Mouse (Mus musculus) spleen, adult 2 months (tissue): ENCODE measurements at regions not wholly inside any gene's neighbourhood (a gene's known extent, or its start where the extent isn't known, plus 50 kb on each side); places are given as distances from the start of the nearest gene placed in this dataset.
"Not testable (repeated sequence)": the region's sequence is repeated elsewhere in the genome, so short reads cannot be mapped to it uniquely, and the experiment has no call there.

Source experiments
- DNase-seq, 2 experiments: peaks; one replicate each; pipeline versions ENCODE4 v3.0.0 to v3.0.0-alpha.2; 2012 to 2021; ENCODE audit warnings: low spot score in 2 of 2, low read depth in 1 of 2
- H3K27ac ChIP-seq: fragments of 200-500 bp; 2 replicates; pipeline ENCODE4 v1.5.1; 2012; ENCODE audit warnings: low read length, inconsistent platforms; ENCODE audit not compliant: insufficient read depth
- H3K27me3 ChIP-seq: fragments of 200-500 bp; 2 replicates; pipeline ENCODE4 v1.6.1; 2012; ENCODE audit warnings: mild to moderate bottlenecking, moderate library complexity, low read length, inconsistent platforms; ENCODE audit not compliant: control insufficient read depth, insufficient read depth
- H3K36me3 ChIP-seq: fragments of 200-500 bp; 2 replicates; pipeline ENCODE4 v1.6.1; 2012; ENCODE audit warnings: mild to moderate bottlenecking, low read length, inconsistent platforms; ENCODE audit not compliant: control insufficient read depth, insufficient read depth
- H3K4me1 ChIP-seq: fragments of 200-500 bp; 2 replicates; pipeline ENCODE4 v1.6.1; 2011; ENCODE audit warnings: inconsistent platforms; ENCODE audit not compliant: control insufficient read depth, insufficient read depth, insufficient read length
- H3K4me3 ChIP-seq: fragments of 200-500 bp; 2 replicates; pipeline ENCODE4 v1.5.1; 2011; ENCODE audit warnings: mild to moderate bottlenecking, inconsistent platforms; ENCODE audit not compliant: insufficient read depth, insufficient read length; ENCODE audit errors: extremely low read depth
- CTCF ChIP-seq: fragments of 200-500 bp; IDR thresholded peaks from 2 replicates; pipeline ENCODE4 v1.5.1; 2011; ENCODE audit warnings: mild to moderate bottlenecking, inconsistent platforms; ENCODE audit not compliant: insufficient read depth, insufficient read length, insufficient replicate concordance; ENCODE audit errors: extremely low read depth
- POLR2A ChIP-seq: fragments of 200-500 bp; IDR thresholded peaks from 2 replicates; pipeline ENCODE4 v1.6.1; 2011; ENCODE audit warnings: low read depth, low read length, inconsistent platforms
- WGBS: fragments of 180-500 bp; shearing (Covaris S2); methylation state at CpG from one replicate; pipeline ENCODE4 v1.1.7; 2018; 5-methylcytosine and 5-hydroxymethylcytosine counted together

DNA sequence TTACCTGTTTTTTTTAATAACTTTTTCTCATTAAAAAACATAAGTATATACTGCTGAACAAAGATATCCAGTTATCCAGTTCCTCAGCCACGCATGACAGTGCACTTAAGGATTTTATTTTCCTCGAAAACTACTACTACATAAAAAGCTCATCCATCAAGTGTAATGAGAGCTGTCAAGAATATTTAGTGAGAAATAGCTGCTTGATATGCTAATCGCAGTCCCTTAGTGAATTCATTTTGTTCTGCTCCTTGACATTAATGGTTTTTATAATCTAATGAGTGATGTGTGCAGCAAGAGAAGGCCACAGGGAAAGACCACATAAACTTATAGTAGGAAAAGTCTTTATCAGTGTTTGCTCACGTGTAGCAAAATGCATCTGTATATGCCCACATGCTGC is 754.0 kb upstream of the Slc39a10 start:
- no peak for DNase-seq
- no peaks in the 10 kb centered on the region for H3K4me1 ChIP-seq
- no peaks in the 10 kb centered on the region for H3K36me3 ChIP-seq
- no peak overlapping the region for H3K4me3 ChIP-seq
- 80% methylated on average over 4 of the region's 4 CpGs for WGBS
- H3K27me3 ChIP-seq: no peaks in the 10 kb centered on the region
- no peak overlapping the region for H3K27ac ChIP-seq
- TF ChIP-seq CTCF: no peak
- no peak for TF ChIP-seq POLR2A

DNA sequence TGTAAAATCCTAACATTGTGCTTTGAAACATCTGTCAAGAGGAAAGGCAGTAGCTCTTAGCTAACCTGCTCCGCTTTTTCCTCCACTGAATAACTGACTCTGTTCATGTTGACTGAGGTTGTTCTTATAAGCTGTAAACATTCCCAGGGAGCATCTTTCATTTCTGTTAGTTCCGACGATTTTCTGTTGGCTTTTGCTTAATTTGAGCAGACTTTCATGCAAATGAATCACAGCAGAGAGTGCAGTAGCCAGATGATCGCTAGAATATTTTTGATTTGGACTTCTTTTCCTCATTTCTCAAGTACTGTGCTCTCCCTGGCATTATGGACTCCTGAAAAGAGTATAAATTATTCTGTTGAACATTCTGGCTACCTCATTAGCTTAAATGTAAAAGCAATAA is 713.9 kb upstream of the Slc39a10 start:
- no peaks in the 10 kb centered on the region for H3K36me3 ChIP-seq
- no peak for DNase-seq
- no peaks in the 10 kb centered on the region for H3K27me3 ChIP-seq
- WGBS: 89% methylated on average over 4 of the region's 4 CpGs
- no peak overlapping the region for H3K27ac ChIP-seq
- H3K4me1 ChIP-seq: no peaks in the 10 kb centered on the region
- H3K4me3 ChIP-seq: no peak overlapping the region
- TF ChIP-seq CTCF: no peak
- no peak for TF ChIP-seq POLR2A

DNA sequence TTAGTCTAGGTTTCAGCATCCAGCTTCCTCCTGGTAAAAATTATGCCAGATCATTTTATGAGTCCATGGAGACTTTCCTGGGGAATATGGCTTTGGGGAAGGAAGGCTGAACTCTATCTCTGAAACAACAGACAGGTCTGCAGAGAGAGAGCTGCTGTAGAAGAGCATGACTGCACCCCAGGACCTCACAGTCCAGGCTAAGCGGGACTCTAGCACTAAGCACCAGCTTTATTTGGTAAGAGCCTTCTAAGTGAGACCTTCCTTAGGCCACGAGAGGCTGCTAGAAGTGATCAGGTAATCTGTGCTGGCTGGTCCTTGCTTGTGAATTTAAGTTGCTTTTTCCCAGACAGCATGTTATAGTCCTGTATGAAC is 711.3 kb upstream of the Slc39a10 start:
- no peak for DNase-seq
- H3K36me3 ChIP-seq: no peaks in the 10 kb centered on the region
- TF ChIP-seq CTCF (no peak), POLR2A (no peak)
- no peak overlapping the region for H3K4me3 ChIP-seq
- H3K27me3 ChIP-seq: no peaks in the 10 kb centered on the region
- H3K4me1 ChIP-seq: no peaks in the 10 kb centered on the region
- 59% methylated on average over 2 of the region's 2 CpGs for WGBS
- no peak overlapping the region for H3K27ac ChIP-seq

DNA sequence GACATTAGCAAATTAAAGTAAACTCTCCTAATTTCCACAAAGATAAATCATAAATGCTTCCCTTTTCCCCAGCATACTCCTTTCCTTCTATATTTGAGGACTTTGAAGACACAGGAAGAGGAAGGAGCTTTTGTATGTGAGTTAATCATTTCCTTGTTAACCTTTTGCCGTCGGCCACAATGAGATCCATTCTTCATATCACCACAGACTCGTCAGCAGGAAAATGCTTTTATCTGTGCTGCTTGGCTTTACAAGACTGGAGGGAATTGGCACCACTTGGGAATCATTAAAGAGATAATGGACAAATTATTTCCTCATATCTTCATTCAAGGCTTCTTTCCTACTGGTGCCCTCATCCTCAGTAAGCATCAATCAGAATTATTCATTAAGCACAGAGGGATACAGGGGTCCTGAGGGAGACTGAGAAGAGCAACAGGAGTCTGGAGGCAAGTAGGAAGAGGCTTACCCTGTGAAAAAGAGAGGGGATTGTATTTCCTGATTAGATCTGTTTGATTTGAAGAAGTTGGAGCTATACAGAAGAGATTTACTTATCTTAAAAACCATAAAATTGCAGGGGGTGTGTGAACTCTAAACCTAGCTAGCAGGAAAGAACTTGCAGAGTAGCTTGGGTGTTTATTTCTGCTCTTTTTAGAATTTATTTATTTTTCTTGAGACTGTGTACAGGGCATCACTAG is 710.8 kb upstream of the Slc39a10 start:
- no peak overlapping the region for H3K4me3 ChIP-seq
- no peaks in the 10 kb centered on the region for H3K36me3 ChIP-seq
- no peak overlapping the region for H3K27ac ChIP-seq
- no peaks in the 10 kb centered on the region for H3K4me1 ChIP-seq
- WGBS: 33% methylated on average over 3 of the region's 3 CpGs
- TF ChIP-seq CTCF: no peak
- TF ChIP-seq POLR2A: no peak
- no peaks in the 10 kb centered on the region for H3K27me3 ChIP-seq
- DNase-seq: no peak

DNA sequence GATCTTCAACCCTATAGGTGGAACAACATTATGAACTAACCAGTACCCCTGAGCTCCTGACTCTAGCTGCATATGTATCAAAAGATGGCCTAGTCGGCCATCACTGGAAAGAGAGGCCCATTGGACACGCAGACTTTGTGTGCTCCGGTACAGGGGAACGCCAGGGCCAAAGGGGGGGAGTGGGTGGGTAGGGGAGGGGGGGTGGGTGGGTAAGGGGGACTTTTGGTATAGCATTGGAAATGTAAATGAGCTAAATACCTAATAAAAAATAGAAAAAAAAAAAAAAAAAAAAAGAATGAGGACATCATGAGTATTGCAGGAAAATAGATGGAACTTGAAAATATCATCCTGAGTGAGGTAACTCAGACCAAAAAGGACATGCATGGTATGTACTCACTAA is 701.0 kb upstream of the Slc39a10 start:
- 82% methylated on average over 1 of the region's 4 CpGs for WGBS
- not testable (repeated sequence) for H3K27me3 ChIP-seq, DNase-seq

DNA sequence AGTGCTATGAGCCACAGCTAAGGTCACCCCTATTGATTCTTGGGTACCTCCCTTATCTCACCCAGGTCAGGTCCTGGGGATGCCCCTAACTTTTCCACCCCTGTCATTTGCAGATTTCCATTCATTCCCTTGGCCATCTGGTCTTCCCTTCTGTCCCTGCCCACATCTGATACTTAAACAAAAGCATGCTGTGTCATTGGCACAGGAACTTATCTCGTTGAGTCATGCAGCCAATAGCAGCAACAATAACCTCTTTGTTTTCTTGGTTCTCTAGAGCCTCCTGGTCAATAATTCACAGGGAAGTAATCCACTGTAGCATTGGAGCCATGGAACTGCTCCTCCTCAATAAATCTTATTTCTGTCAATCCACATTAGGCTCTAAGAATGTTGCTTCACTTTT is 653.0 kb upstream of the Slc39a10 start:
- H3K36me3 ChIP-seq: no peaks in the 10 kb centered on the region
- H3K27me3 ChIP-seq: no peaks in the 10 kb centered on the region
- H3K27ac ChIP-seq: no peak overlapping the region
- no peak overlapping the region for H3K4me3 ChIP-seq
- H3K4me1 ChIP-seq: no peaks in the 10 kb centered on the region
- no peak for DNase-seq
- 40% methylated on average over 1 of the region's 1 CpGs for WGBS
- no peak for TF ChIP-seq CTCF
- TF ChIP-seq POLR2A: no peak

More for the DNA sequence above, 701.0 kb upstream of the Slc39a10 start:
- not testable (repeated sequence) for H3K4me3 ChIP-seq, H3K4me1 ChIP-seq, H3K36me3 ChIP-seq, H3K27ac ChIP-seq

- Histone ChIP-seq H3K4me1 (no peaks in the 10 kb centered on the region), H3K36me3 (no peaks in the 10 kb centered on the region), H3K4me3 (no peak overlapping the region), H3K27ac (no peak overlapping the region), H3K27me3 (no peaks in the 10 kb centered on the region)
- no peak for TF ChIP-seq CTCF
- TF ChIP-seq POLR2A: no peak
- no peak for DNase-seq
- 88% methylated on average over 5 of the region's 5 CpGs for WGBS
Measured at GRCm38 (mm10) chr1:47511426-47511825, 618.8 kb upstream of the Slc39a10 start.

GRCm38 (mm10) chr1:47507801-47508200 is 615.1 kb upstream of the Slc39a10 start:
- no peak overlapping the region for H3K4me3 ChIP-seq
- TF ChIP-seq POLR2A: no peak
- no peak for TF ChIP-seq CTCF
- no peaks in the 10 kb centered on the region for H3K4me1 ChIP-seq
- H3K27me3 ChIP-seq: no peaks in the 10 kb centered on the region
- DNase-seq: no peak
- H3K27ac ChIP-seq: no peak overlapping the region
- no peaks in the 10 kb centered on the region for H3K36me3 ChIP-seq
